In the genomic region with DNA sequence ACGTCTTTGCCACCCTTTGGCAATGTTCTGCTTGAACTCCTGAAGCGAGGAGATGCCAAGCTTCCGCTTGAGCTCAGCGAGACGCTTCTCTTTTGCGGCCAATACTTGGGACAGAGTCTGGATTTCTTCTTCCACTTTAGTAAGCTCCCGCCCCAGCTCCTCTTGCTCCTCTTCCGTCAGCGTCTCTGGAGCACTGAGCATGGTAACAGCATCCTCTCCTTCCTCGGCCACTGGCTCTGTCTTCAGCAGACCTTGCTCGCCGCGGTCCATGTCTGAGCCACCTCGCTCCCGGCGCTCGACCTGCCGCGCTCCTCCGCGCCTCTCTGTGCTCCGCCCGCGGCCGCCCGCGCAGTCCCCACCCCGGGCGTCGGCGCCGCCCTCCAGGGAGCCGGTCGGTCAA, we compare ENCODE assay signal across 8 mouse cellular contexts. TPM values are rescaled to one million over a fixed set of nuclear protein-coding genes. Genes with fewer than 3 reads are reported as not detected.
A peak's percentile ranks its signal among the peaks of the same experiment; 100 is the strongest.
DNase-seq lines count a peak whose midpoint lies in the region; ATAC-seq and TF ChIP-seq lines count a peak whose summit lies in the region.

No protein-coding gene starts in this region.

- WGBS in forebrain, postnatal 0 days: 13% methylated on average over 34 of the region's 34 CpGs
- WGBS in hindbrain, embryonic 15.5 days: 10% methylated on average over 34 of the region's 34 CpGs
- WGBS in liver, embryonic 12.5 days (ENCODE audit: insufficient replicate concordance): 5% methylated on average over 34 of the region's 34 CpGs

- no peaks in the 10 kb centered on the region for H3K9me3 ChIP-seq in forebrain, postnatal 0 days (ENCODE audit: low read length)
- H3K9me3 ChIP-seq in hindbrain, embryonic 15.5 days: no peaks in the 10 kb centered on the region
- no peaks in the 10 kb centered on the region for H3K9me3 ChIP-seq in liver, embryonic 12.5 days (replicated peaks)

- no peaks in the 10 kb centered on the region for H3K4me1 ChIP-seq in forebrain, postnatal 0 days (ENCODE audit: insufficient read depth)
- peaks cover 5% of the 10 kb centered on the region; the same call in 1 of the 2 replicates for H3K4me1 ChIP-seq in hindbrain, embryonic 15.5 days (replicated peaks)
- H3K4me1 ChIP-seq in liver, embryonic 12.5 days: peaks cover 26% of the 10 kb centered on the region

- DNase-seq in right cerebral cortex, adult 18-20 months: peak; percentile 20
- DNase-seq in right cerebral cortex, postnatal 36 days (ENCODE audit: low spot score in 2 of 2): no peak
- DNase-seq in cerebellum, adult 8-10 months: peak; percentile 10
- peak; percentile 14 for DNase-seq in forebrain, postnatal 0 days
- peak; percentile 39 for DNase-seq in neural tube, embryonic 10.5 days (ENCODE audit: extremely low spot score, low spot score)
- no peak for DNase-seq in ovary, postnatal 10 days (ENCODE audit: low spot score)

- ATAC-seq in forebrain, postnatal 0 days: peak; percentile 36
- peak; percentile 72; the same call in 1 of the 2 replicates for ATAC-seq in hindbrain, embryonic 15.5 days (ENCODE audit: low FRiP score, low read depth)
- peak; percentile 82 for ATAC-seq in liver, embryonic 12.5 days

- no peak for TF ChIP-seq CTCF in forebrain, postnatal 0 days (IDR thresholded peaks at IDR 0.05; ENCODE audit: low read depth)

- no peaks in the 10 kb centered on the region for H3K27me3 ChIP-seq in forebrain, postnatal 0 days (ENCODE audit: insufficient read depth, low read length)
- no peaks in the 10 kb centered on the region for H3K27me3 ChIP-seq in hindbrain, embryonic 15.5 days
- H3K27me3 ChIP-seq in liver, embryonic 12.5 days (replicated peaks): no peaks in the 10 kb centered on the region

- H3K9ac ChIP-seq in forebrain, postnatal 0 days: peak overlapping the region; percentile 31; the same call in 1 of the 2 replicates
- H3K9ac ChIP-seq in hindbrain, embryonic 15.5 days: no peak overlapping the region
- H3K9ac ChIP-seq in liver, embryonic 12.5 days: peak overlapping the region; percentile 57

- no peak overlapping the region for H3K27ac ChIP-seq in forebrain, postnatal 0 days (ENCODE audit: low read depth, low read length)
- no peak overlapping the region for H3K27ac ChIP-seq in hindbrain, embryonic 15.5 days (replicated peaks)
- H3K27ac ChIP-seq in liver, embryonic 12.5 days: no peak overlapping the region

- peak overlapping the region; percentile 18 for H3K4me3 ChIP-seq in forebrain, postnatal 0 days (ENCODE audit: low read depth, low read length)
- H3K4me3 ChIP-seq in hindbrain, embryonic 15.5 days: peak overlapping the region; percentile 28
- peak overlapping the region; percentile 65 for H3K4me3 ChIP-seq in liver, embryonic 12.5 days

- H3K4me2 ChIP-seq in forebrain, postnatal 0 days (ENCODE audit: low read depth): peak overlapping the region; percentile 47
- peak overlapping the region; percentile 52 for H3K4me2 ChIP-seq in hindbrain, embryonic 15.5 days
- peak overlapping the region; percentile 86 for H3K4me2 ChIP-seq in liver, embryonic 12.5 days

- peaks cover 22% of the 10 kb centered on the region for H3K36me3 ChIP-seq in forebrain, postnatal 0 days (ENCODE audit: insufficient read depth)
- peaks cover 32% of the 10 kb centered on the region for H3K36me3 ChIP-seq in hindbrain, embryonic 15.5 days
- H3K36me3 ChIP-seq in liver, embryonic 12.5 days: peaks cover 62% of the 10 kb centered on the region

RNA-seq across cellular contexts. Expression of a gene that starts 31.0 kb away (rescaled TPM):
- 112 and 117 TPM in 2 replicates for total RNA-seq in forebrain, postnatal 0 days (2014; rRNA removed)
- polyA plus RNA-seq in forebrain, postnatal 0 days (2015; fragmentation: Nextera tagmentation; extraction: Ambion mirVana): 62.4 and 69.3 TPM in 2 replicates
- 80.6 and 81.2 TPM in 2 replicates for polyA plus RNA-seq in hindbrain, embryonic 15.5 days (2015; fragmentation: Nextera tagmentation; extraction: Ambion mirVana)
- 119 and 124 TPM in 2 replicates for polyA plus RNA-seq in liver, embryonic 12.5 days (2016; fragmentation: Nextera tagmentation; extraction: Ambion mirVana)

RNA-seq across cellular contexts. Expression of a gene that starts 31.1 kb away (rescaled TPM):
- 9.6 and 11.2 TPM in 2 replicates for total RNA-seq in forebrain, postnatal 0 days (2014; rRNA removed)
- 38.6 and 46.7 TPM in 2 replicates for polyA plus RNA-seq in forebrain, postnatal 0 days (2015; fragmentation: Nextera tagmentation; extraction: Ambion mirVana)
- 31.2 and 38.2 TPM in 2 replicates for polyA plus RNA-seq in hindbrain, embryonic 15.5 days (2015; fragmentation: Nextera tagmentation; extraction: Ambion mirVana)
- polyA plus RNA-seq in liver, embryonic 12.5 days (2016; fragmentation: Nextera tagmentation; extraction: Ambion mirVana): 22.1 and 22.8 TPM in 2 replicates

RNA-seq across cellular contexts. Expression of a gene that starts 41.1 kb away (rescaled TPM):
- total RNA-seq in forebrain, postnatal 0 days (2014; rRNA removed): 30.4 and 37.6 TPM in 2 replicates
- polyA plus RNA-seq in forebrain, postnatal 0 days (2015; fragmentation: Nextera tagmentation; extraction: Ambion mirVana): 4.5 and 6.3 TPM in 2 replicates
- polyA plus RNA-seq in hindbrain, embryonic 15.5 days (2015; fragmentation: Nextera tagmentation; extraction: Ambion mirVana): 9.7 and 11.4 TPM in 2 replicates
- 17.2 and 17.7 TPM in 2 replicates for polyA plus RNA-seq in liver, embryonic 12.5 days (2016; fragmentation: Nextera tagmentation; extraction: Ambion mirVana)

Comparison
In these comparisons a context has a peak if more than half of its experiments do, and no peak if none do; other contexts are left out.
1. DNase-seq: peak in right cerebral cortex, adult 18-20 months (single experiment), cerebellum, adult 8-10 months (single experiment), forebrain, postnatal 0 days (single experiment) and neural tube, embryonic 10.5 days (single experiment); none in right cerebral cortex, postnatal 36 days (0 of 2) and ovary, postnatal 10 days (single experiment).
2. Peak in every context shown above with its lines, with median percentiles within 50 percentile points of each other: ATAC-seq, H3K4me2 ChIP-seq and H3K4me3 ChIP-seq.